Mouse (Mus musculus): Measurements from ENCODE around the gene Timm17b. TPM values are rescaled to one million over a fixed set of nuclear protein-coding genes. Genes with fewer than 3 reads are reported as not detected.

Gene Timm17b
- total RNA-seq (2023; ENCODE audit: inconsistent age), result 53.6 to 58.6 TPM (median 56.2 TPM) in 4 replicates

DNA sequence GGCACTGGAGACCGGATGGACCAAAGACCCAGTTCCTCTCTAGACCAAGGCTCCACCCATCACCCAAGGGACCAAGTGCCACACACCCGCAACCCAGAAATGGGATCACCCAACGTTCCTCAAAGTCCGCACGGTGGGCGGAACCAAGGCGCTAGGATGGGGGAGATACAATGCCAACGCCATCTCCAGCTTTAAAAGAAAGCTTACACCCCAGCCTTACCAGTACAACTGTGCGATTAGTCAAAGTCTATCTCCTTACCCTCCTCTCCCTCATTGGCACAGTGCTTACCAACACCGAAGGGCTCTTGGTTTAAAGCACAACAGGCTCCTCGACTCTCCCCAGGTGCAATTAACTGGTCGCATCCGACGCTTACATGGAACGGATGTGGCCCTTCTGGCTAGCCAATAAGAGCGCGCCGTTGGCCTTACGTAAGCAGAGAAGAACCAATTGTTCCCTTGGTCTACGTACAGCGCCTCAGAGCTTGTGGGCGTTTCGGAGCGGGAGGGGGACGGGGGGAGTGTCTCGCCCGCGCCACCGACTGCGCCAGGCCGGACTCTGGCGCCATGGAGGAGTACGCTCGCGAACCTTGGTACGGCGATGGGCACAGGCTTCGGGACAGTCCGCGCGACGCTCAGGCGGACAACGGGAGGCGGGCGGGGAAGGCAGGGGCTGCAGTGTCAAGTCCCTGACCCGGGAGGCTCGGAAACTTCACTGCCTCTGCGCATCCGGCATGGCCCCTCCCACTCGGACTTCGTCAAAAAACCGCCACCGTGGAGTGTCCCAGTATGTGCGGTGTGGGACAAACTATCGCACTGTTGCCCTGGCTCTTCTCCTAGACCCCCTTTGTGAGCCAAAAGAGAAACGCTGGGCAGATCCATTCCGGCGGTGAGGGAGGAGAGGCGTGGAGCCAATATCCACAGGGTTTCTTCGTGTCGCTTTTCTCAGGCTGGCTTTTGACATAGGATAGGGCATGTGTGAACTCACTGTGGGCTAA is at the start of gene Timm17b, which contains the start of gene Pqbp1:
Gene Timm17b, plus strand, starts transcription at position 478 of the 995 bp plus-strand sequence.
Gene Pqbp1, minus strand, starts transcription at position 390 of the 995 bp plus-strand sequence.

DNA sequence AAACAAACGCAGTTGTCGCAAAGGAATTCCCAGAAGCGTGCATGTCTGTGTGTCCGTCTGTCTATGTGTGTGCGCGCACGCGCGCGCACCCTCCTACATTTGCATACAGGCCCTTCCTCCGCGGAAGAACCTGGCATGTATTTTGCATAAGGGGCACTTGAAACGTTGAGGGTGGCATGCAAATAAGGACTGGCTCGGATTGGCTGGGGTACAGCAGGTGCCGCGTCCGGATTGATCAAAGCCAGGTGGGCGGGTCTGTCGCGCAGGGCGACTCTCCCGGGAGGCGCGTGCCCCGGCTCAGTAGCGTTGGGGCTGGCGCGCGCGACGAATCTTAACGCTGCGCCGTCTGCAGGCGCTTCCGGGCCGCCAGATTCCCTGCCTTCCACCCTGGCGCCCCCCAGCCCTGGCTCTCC is 21.1 kb upstream of the Timm17b start, which contains the start of gene Pim2:
Gene Pim2, plus strand, starts transcription at position 256 of the 413 bp plus-strand sequence.

DNA sequence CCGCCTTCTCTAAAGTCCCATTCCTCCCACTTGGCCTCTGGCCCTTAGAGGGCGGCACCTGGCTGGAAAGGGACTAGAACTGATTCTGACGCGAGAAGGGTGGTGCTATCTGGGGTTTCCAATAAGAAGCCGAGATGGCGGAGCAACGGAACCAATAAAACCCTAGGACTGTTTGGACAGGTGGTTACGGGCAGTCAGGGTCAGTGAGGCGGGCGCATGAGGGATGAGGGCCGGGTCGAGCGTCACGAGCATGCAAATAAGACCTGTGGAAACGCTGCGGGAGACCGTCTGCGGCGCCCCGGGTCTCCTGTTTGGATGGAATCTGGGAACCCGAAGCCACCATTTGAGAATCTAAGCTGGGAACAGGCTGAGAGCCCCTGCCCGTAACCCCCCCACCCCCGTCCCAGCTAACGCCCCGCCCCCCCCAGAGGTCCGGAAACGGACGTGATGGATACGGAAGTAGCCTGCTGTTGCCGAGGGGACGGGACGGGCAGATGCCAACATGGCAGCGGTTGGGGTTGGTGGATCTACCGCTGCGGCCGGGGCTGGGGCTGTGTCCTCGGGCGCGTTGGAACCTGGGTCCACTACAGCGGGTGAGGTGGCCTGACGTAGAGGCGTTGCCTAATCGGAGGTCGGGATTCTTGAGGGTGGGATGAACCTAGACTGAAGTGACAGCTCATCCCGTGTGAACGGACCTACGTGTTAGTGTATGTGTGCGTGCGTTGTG is 15.2 kb upstream of the Timm17b start, which contains the start of gene Slc35a2:
Gene Slc35a2, plus strand, starts transcription at position 188 of the 727 bp plus-strand sequence.

DNA sequence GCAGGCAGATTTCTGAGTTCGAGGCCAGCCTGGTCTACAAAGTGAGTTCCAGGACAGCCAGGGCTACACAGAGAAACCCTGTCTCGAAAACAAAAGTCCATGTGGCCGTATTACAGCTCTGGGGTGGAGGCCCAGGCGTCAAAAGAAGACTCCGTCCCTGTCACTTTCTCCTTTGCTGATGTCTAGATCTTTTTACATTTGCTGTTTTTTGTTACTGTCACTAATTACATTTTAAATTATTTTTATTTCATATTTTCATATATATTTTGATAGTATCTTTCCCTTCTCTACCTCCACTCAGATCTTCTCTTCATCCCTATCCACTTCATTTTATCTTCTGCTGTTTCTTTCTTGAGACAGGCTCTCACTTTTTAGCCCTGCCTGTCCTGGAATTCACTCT is 8.6 kb downstream of the Timm17b start, which contains the start of gene Gm10491:
Gene Gm10491, minus strand, starts transcription at position 101 of the 400 bp plus-strand sequence.

DNA sequence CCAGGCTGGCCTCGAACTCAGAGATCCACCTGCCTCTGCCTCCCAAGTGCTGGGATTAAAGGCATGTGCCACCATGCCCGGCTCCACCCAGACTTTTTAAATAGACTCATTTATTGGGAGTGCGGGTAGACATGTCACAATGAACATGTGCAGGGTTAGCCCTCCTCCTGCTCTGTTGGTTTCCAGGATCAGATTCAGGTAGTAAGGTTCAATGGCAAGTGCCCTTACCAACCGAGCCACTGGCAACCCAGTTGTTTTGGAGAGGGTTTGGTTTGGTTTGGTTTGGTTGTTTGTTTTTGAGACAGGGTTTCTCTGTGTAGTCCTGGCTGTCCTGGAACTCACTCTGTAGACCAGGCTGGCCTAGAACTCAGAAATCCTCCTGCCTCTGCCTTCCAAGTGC is 10.1 kb downstream of the Timm17b start, which contains the start of gene Gm10490:
Gene Gm10490, plus strand, starts transcription at position 301 of the 400 bp plus-strand sequence.

DNA sequence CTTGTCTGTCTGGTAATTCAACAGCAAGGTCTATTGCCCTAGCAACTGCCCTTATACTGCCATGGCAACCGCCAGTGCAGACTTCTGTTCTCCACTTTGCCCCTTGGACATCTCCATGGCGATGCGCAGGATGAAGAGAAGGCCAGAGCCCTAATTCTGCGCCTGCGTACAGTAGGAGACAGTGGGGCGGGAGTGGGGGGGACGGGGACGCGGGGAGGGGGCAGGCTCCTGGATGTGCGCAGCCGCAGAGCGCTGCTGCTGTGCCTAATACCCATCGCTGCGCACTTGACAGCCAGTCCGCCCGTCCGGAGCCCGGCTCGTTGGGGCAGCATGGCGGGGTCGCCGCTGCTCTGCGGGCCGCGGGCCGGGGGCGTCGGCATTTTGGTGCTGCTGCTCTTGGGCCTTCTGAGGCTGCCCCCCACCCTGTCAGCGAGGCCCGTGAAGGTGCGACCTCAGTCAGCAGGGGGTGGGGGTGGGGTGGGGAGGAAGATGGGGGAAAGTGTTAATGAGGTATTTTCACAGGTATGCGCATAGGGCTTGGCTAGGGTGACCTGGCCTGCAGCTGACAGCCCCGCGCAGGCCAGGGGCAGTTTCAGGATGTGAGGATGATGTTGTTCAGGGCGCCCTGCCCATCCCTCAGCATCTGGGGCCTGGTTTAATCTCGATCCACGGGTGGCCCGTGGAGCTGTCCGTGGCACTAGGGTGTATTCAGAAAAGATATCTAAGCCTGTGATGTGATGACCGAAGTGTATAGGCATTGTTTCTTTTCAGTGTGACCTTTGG is 20.6 kb downstream of the Timm17b start, which contains the start of gene Pcsk1n:
Gene Pcsk1n, plus strand, starts transcription at position 222 of the 783 bp plus-strand sequence.

DNA sequence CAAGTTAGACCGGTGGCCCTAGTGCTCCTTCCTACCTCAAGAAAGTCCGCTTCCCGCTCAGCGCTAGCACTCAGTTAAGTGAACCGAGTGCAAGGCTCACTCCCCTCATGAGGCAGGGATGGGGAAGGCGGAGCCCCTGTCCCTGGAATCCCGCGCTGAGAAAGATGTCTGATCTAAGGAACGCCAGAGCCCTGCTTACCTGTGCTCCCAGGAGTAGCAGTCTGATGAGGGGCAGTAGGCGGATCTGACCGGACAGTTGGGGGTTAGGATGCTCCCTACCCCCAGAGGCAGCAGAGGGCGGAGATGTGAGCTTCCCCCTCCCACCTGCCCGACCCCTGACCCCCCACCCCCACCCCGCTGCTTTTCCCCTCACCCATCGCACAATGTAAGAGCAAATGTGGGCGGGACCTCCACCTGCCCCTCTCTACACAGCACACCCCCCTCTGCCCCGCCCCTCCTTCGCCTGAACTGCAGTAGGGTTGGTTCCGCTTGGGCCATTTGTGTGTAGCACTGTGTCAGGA is 29.2 kb downstream of the Timm17b start, which contains the start of gene Eras:
Gene Eras, minus strand, starts transcription at position 338 of the 521 bp plus-strand sequence.

DNA sequence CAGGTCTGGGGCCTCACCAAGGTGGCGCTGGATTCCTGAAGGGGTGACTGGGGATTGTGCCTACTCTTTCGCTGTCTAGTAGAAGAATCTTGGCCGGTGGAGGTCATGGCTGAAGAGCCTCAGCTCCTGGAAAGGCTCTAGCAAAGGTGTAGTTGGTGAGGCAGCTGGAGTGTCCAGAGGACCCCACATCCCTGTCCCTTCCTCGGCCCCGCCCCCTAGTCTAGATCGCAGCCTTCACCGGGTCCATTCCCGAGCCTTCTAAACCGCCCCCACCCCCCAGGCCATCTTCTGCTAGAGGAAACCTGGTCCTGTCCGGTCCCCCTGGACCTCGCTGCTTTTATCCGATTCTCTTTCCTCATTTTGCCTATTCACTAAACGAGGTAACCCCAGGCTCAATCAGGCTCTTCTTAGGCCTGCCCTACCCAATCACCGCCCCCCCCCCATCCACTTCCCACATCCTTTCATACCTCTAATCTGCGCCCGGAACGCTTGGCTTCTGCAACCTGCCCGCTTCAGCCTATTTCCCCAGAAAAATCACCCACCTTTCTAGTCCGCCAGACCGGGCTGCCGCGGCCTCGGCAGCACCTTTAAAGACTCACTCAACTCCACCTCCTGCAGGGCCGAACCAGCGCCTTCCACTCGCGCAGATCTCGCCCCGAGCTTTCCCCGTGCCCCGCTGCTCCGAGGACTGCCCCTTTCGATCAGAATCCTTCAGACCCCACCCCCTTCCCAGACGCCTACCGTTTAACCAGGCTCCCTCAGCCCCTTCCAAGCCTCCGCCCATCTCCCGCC is 48.1 kb downstream of the Timm17b start, which contains the start of gene Hdac6:
Gene Hdac6, minus strand, starts transcription at position 782 of the 792 bp plus-strand sequence.

Other genes with a start within 250 kb of the Timm17b start
- gene Prickle3, start 242.1 kb upstream of the Timm17b start, total RNA-seq (2023; ENCODE audit: inconsistent age), result 24.8 to 33.8 TPM (median 31.3 TPM) in 4 replicates
- 84.5 to 110 TPM (median 102 TPM) in 4 replicates for gene Plp2, start 228.0 kb upstream of the Timm17b start, total RNA-seq (2023; ENCODE audit: inconsistent age)
- not detected in 4 replicates for gene Magix, start 218.1 kb upstream of the Timm17b start, total RNA-seq (2023; ENCODE audit: inconsistent age)
- 48.1 to 53.2 TPM (median 52.3 TPM) in 4 replicates for gene Gpkow, start 202.2 kb upstream of the Timm17b start, total RNA-seq (2023; ENCODE audit: inconsistent age)
- gene Wdr45, start 185.0 kb upstream of the Timm17b start, total RNA-seq (2023; ENCODE audit: inconsistent age), result 63.9 to 81.8 TPM (median 66.9 TPM) in 4 replicates
- not detected in 4 replicates for gene Gm45208, start 177.1 kb upstream of the Timm17b start, total RNA-seq (2023; ENCODE audit: inconsistent age)
- 13.8 to 16.3 TPM (median 14.6 TPM) in 4 replicates for gene Praf2, start 170.9 kb upstream of the Timm17b start, total RNA-seq (2023; ENCODE audit: inconsistent age)
- not detected in 4 replicates for gene Ccdc120, start 148.5 kb upstream of the Timm17b start, total RNA-seq (2023; ENCODE audit: inconsistent age)
- gene Tfe3, start 136.8 kb upstream of the Timm17b start, total RNA-seq (2023; ENCODE audit: inconsistent age), result 25.5 to 32.5 TPM (median 29.5 TPM) in 4 replicates
- gene Gripap1, start 109.6 kb upstream of the Timm17b start, total RNA-seq (2023; ENCODE audit: inconsistent age), result 275 to 287 TPM (median 279 TPM) in 4 replicates
- gene Kcnd1, start 77.1 kb upstream of the Timm17b start, total RNA-seq (2023; ENCODE audit: inconsistent age), result 0.74 to 1.5 TPM (median 0.90 TPM) in 4 replicates
- 194 to 202 TPM (median 199 TPM) in 4 replicates for gene Otud5, start 58.0 kb upstream of the Timm17b start, total RNA-seq (2023; ENCODE audit: inconsistent age)
- 50.5 to 68.4 TPM (median 57.8 TPM) in 4 replicates for gene Pim2, start 21.1 kb upstream of the Timm17b start, total RNA-seq (2023; ENCODE audit: inconsistent age)
- 25.9 to 33.3 TPM (median 32.3 TPM) in 4 replicates for gene Slc35a2, start 15.3 kb upstream of the Timm17b start, total RNA-seq (2023; ENCODE audit: inconsistent age)
- 113 to 127 TPM (median 121 TPM) in 4 replicates for gene Pqbp1, start 88 bp upstream of the Timm17b start, total RNA-seq (2023; ENCODE audit: inconsistent age)
- not detected in 4 replicates for gene Gm10491, start 8.5 kb downstream of the Timm17b start, total RNA-seq (2023; ENCODE audit: inconsistent age)
- not detected in 4 replicates for gene Gm10490, start 10.2 kb downstream of the Timm17b start, total RNA-seq (2023; ENCODE audit: inconsistent age)
- not detected in 4 replicates for gene Pcsk1n, start 20.5 kb downstream of the Timm17b start, total RNA-seq (2023; ENCODE audit: inconsistent age)
- not detected in 4 replicates for gene Eras, start 29.2 kb downstream of the Timm17b start, total RNA-seq (2023; ENCODE audit: inconsistent age)
- gene Hdac6, start 48.5 kb downstream of the Timm17b start, total RNA-seq (2023; ENCODE audit: inconsistent age), result 16.5 to 22.4 TPM (median 19.2 TPM) in 4 replicates
- gene Gata1, start 78.7 kb downstream of the Timm17b start, total RNA-seq (2023; ENCODE audit: inconsistent age), result 0.26 to 0.99 TPM in 2 of 4 replicates, not detected in the others
- gene Glod5, start 119.1 kb downstream of the Timm17b start, total RNA-seq (2023; ENCODE audit: inconsistent age), result not detected in 4 replicates
- gene Suv39h1, start 175.4 kb downstream of the Timm17b start, total RNA-seq (2023; ENCODE audit: inconsistent age), result 26.1 to 33.5 TPM (median 29.6 TPM) in 4 replicates
- 131 to 137 TPM (median 136 TPM) in 4 replicates for gene Was, start 191.1 kb downstream of the Timm17b start, total RNA-seq (2023; ENCODE audit: inconsistent age)
- 32.3 to 39.6 TPM (median 36.3 TPM) in 4 replicates for gene Wdr13, start 233.5 kb downstream of the Timm17b start, total RNA-seq (2023; ENCODE audit: inconsistent age)
- gene Rbm3, start 246.5 kb downstream of the Timm17b start, total RNA-seq (2023; ENCODE audit: inconsistent age), result 461 to 615 TPM (median 557 TPM) in 4 replicates

Data from B cell, adult (primary cell).